Mouse (Mus musculus): ENCODE measurements around the gene Olfr911-ps1.

The Olfr911-ps1 gene

GRCm38 (mm10) chr9:38521280-38521679 lies at the start of gene Olfr911-ps1:
Olfr911-ps1 (plus strand) TSS chr9:38521580.
- no peak for DNase-seq (ENCODE audit: low spot score in 2 of 2)

GRCm38 (mm10) chr9:38486785-38487184 lies 34.6 kb upstream of the Olfr911-ps1 start, which contains the start of gene Olfr906:
Olfr906 (plus strand) TSS chr9:38487085.
- DNase-seq (ENCODE audit: low spot score in 2 of 2), result no peak

- DNase-seq (ENCODE audit: low spot score in 2 of 2), result no peak
These were observed 25.9 kb upstream of the Olfr911-ps1 start, which contains the start of gene Olfr907 for GRCm38 (mm10) chr9:38495501-38495900. Olfr907 (plus strand) TSS chr9:38495801.

- DNase-seq (ENCODE audit: low spot score in 2 of 2), result no peak
These were observed 9.0 kb upstream of the Olfr911-ps1 start for GRCm38 (mm10) chr9:38512353-38512752.

GRCm38 (mm10) chr9:38537549-38537948 lies 16.2 kb downstream of the Olfr911-ps1 start, which contains the start of gene Olfr910:
Olfr910 (plus strand) TSS chr9:38537849.
- no peak for DNase-seq (ENCODE audit: low spot score in 2 of 2)
